Mouse (Mus musculus): ENCODE results near the gene Hyal6.

- TF ChIP-seq CTCF (IDR thresholded peaks at IDR 0.05; ENCODE audit: control insufficient read depth, insufficient read depth, insufficient read length), result no peak
- no peak for TF ChIP-seq MYOG (IDR thresholded peaks at IDR 0.05; ENCODE audit: control insufficient read depth, extremely low read depth, insufficient read length)
- TF ChIP-seq MAX (IDR thresholded peaks at IDR 0.05), result no peak
Measured at GRCm38 (mm10) chr6:24748029-24748428, 15.0 kb downstream of the Hyal6 start, which contains the start of gene Hyal4.

Data from C2C12 (cell line).